Mouse (Mus musculus) megakaryocyte-erythroid progenitor cell, adult 5-6 weeks (primary cell): ENCODE measurements around the gene Dgki. TPM values are rescaled to one million over a fixed set of nuclear protein-coding genes. Genes with fewer than 3 reads are reported as not detected.

Experiments used
- ATAC-seq: replicated peaks from 2 replicates; pipeline ENCODE4 v1.8.0; 2016; ENCODE audit warnings: mild to moderate bottlenecking, inconsistent platforms; ENCODE audit not compliant: severe bottlenecking, poor library complexity, low FRiP score, low TSS enrichment
- total RNA-seq, 2 experiments: library from RNA; stranded (forward) in 1 of 2; stranded (reverse) in 1 of 2; fragments of 200-1000, 215-1000 nt in 1 of 2; fragments of >200 nt in 1 of 2; fragmentation: Nextera tagmentation in 1 of 2; gene quantifications; 2 replicates each; pipeline ENCODE4 v1.2.3; 2014 to 2017

Gene Dgki
- total RNA-seq, 2 experiments from 2014 or later, result 0.28 to 1.1 TPM

DNA sequence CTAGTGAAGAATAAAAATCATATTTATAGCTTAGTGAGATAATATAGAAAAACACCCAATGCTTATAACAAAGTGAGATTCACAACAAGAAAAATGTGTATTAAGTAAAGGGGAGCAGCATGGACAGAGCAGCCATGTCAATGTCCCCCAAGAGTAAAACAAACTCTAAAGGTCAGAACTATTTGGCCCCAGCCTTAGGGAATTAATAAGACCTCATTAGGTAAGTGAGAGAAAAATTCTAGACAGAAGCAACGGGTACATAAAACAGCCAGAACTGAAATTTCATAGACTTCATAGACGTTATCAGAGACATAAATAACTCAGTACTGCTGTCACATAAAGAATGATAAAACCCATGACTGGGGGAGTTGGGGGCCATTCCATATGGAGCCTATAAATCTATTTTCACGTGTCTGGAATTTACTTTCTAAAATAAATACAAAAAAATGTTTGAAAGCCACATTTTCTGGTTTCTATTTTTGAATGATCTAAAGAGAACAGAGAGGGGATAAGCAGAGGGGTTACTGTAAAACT is 402.3 kb downstream of the Dgki start:
- ATAC-seq, result no peak

DNA sequence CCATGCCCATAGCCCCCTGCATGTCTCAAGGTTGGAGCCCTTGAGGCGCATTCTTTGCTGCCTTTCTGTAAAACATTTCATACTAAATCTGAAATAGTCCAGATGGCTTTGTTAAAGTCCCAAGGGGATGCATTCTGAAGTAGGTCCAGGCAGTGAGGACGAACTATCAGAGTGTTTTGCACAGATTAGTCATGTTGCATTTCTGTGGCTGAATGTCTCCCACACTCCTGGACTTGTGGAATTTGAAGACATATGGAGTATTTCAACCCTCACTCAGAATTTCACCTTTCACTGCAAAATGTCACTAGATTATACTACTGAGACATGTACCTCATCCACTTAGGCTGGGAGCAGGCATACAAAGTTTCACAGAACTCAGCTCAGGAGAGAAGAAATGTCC is 403.3 kb downstream of the Dgki start:
- no peak for ATAC-seq

DNA sequence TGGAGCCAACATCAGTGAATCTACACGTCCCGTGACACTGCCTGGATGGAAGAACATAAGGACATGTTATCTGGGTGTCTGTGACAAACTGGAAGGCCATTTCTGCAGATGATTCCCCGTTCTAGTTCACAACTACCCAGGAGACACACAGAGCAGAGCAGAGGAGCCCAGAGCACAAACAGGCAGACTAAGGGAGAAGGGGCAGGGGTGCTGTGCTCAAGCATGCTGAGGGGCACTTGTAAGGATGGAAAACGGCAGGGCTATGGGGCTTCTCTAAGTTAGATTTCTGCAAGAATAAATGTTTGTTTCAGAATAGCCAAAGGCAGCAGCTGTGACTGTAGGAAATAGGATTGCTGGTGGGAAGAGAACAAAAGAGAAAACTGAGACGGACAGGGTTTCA is 408.2 kb downstream of the Dgki start:
- ATAC-seq, result no peak

DNA sequence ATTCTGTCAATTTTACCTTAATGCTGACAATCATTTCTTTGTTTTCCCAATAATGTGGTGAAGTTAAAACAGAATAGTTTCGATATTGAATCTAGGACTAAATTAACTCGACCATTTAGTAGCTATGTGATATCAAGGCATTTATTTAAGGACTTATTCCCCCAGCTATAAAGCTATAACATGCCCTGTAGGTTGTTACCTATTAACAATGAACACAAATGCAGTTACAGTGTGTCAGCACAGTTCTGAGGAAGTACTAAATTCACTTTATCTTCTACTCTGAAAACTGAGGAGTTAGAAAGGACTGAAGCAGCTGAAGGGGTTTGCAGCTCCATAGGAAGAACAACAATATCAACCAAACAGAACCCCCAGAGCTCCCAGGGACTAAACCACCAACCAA is 409.2 kb downstream of the Dgki start:
- ATAC-seq, result no peak

DNA sequence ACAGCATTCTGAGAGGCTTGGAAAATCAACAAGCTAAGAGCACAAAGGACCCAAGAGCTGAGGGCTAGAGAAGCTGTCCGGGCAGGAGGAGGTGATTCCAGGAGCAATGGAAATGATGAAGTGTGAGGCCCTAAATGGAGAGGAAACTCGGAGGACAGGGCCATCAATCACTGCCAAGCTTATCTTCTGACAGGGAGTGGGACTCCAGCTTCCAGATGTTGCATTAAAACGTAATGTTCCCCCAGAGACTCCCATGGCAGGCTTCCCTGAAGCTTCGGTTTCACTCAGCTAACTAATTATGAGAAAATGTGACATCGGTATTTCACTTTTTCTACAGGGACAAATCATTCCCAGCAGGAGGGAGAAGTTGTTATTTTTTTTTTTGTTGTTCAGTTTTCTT is 409.7 kb downstream of the Dgki start:
- ATAC-seq, result no peak

DNA sequence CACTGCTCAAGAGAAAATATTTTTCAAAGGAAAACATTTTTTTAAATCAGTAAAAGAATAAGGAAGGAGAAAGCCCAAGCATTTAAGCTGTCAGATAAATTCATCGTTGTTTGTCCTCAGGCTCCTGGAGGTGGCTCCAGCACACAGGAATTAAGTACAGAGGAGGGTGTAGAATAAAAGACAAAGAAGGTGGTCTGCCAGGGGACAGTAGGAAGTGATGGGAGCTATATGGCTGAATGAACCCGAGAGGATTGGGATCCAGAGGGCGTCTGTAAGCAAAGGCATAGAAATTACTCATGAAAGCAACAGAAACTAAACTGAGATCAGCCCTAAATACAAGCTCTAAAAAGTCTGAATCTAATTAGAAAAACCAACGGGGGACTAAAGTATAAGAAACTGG is 418.7 kb downstream of the Dgki start:
- ATAC-seq, result no peak

DNA sequence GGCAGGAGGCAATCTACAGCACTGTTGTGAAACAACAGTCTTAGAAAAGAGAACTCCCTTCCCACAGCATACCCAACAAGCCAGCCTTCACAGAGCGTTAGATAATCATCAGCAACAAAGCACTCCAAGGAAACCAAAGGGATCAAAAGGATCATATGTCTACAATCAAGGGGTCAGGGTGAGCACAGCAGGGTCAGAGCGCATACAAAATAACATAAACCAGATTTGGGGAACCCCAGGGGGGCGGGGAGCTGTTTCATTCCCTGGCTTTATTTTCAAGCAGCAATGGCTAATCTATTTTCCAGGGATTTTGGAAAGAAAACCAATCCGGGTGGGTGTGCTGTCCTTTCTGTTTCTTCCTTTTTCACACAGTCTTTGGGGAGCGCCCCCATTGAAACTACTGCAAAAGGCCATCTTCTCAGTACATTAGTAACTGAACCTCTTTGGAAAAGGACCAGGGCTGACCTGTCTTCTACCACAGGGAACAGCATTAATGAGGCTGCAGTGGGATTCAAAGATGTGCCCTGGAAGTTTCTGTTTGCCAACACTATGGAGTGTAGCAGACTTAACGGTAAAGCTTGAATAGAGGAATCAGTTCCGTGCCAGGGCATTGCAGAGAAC is 419.2 kb downstream of the Dgki start:
- ATAC-seq, result no peak

DNA sequence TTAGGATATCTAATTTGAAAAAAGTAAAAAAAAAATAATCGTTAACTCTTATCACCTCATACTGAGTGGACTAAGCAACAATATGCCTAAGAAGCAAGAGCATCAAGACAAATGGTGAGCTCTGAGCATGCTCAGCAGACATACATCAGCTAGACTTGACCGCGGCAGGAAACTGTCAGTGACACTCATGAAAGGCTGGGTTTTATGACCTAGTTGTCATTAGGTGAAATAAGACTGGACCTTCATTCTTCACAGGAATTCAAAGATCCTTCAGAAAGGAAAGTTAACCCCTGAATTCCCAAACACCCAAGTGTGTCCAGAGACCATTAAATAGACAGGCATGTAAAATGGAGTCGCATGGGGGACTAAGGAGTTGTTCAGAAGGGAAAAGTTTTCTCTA is 422.6 kb downstream of the Dgki start:
- ATAC-seq, result no peak

DNA sequence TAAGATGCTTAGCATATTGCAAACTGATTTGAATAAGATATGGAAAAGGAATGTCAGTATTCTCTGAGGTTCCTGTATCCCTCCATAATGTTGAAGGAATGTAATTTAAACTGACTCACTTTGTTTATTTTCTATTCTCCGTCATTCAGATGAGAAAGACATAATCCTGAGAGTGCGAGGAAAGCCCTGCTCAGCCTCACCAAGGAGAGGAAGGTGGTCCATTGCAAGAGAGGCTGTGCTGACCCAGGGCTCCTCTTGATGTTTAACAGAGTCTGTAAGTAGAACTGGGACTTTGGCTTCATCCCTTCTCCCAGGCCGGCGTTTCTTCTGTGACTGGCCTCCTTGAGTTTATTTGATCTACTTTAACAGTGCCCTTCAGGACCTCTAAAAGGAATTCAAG is 423.6 kb downstream of the Dgki start:
- ATAC-seq, result no peak

DNA sequence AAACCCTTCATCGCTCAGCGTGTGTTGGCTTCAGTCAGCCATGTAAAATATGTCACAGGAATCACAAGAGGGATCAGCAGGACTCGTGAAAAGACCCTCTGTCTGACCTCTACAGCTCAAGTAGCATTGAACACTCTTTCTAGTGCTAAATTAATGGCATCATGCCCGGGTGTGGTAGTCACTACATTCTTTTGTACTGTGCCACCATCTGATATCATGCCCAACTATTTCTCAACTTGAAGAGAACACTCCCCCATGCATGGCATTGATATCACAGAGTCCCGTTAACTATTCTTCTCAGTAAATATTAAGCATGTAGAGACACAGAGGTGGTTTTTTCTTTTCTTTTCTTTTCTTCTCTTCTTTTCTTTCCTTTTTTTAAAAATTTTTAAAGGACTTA is 424.1 kb downstream of the Dgki start:
- ATAC-seq, result no peak

DNA sequence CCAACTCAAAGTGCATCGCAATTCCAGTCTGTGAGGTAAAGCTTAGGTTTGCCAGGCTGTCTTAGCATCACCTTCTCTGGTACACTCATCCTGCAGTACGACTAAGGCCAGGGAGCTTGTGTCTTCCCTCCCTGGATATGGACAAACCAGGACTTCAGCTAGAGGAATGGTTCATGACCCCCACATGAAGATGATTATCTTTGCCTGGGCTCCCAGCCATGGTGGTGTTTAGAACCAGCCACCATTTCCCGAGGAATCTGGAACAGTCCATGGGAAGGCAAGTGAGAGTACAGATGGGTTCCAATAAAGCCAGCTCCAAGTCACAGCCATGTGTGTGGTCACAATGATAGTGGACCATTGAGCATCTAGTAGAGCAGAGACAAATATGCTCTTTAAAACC is 427.1 kb downstream of the Dgki start:
- ATAC-seq, result no peak

DNA sequence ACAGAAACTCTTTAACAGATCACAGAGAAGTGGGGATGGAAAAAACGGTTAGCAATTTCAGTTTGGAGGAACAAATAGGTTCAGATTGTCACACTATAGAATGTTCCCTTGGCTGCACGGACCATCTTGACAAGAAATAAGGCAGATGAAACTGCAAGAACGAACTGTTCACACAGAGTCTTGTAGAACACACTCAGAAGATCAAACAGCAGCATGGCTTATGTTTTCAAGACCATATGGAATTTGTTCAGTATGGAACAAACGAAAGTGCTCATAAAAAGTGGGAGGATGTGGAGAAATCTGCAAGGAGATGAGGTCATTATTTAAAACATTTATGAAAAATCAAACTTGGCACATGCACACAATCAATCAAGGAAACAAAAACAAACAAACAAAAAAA is 431.8 kb downstream of the Dgki start:
- no peak for ATAC-seq

DNA sequence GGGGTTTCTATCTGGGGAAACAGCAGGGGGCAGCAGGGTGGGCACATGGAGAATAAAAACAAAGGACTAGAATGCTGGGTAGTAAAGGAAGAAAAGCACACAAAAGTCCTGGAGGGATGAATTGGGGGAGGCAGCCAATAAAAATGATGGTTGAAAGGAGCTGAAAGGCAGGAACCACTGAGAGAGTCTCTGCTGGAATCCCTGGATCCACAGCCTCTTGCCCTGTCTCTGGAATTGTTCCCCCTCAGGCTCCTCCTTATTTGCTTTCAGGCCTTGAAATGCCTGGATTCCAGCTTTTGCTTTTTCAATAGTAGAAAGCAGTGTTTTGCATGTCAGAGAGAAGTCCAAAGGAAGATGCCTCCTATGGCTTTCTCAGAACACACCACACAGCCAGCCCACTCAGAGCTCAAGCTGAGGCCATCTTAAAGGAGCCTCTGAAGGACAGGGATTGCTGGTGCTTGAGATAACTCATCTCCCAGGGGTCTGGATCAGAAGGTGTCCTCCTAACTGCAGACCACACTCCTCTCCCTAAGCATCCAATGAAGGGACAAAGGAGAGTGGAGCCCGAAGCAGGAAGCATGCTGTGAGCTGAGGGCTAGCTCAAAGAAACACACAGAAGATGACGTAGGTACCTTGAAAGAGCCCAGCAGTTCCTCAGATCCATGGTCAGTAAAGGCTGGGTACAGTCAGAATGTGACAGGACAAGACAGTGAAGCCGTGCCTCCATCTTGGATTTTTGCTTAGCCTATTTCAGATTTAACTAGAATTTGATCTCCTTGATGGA is 441.5 kb downstream of the Dgki start:
- no peak for ATAC-seq

DNA sequence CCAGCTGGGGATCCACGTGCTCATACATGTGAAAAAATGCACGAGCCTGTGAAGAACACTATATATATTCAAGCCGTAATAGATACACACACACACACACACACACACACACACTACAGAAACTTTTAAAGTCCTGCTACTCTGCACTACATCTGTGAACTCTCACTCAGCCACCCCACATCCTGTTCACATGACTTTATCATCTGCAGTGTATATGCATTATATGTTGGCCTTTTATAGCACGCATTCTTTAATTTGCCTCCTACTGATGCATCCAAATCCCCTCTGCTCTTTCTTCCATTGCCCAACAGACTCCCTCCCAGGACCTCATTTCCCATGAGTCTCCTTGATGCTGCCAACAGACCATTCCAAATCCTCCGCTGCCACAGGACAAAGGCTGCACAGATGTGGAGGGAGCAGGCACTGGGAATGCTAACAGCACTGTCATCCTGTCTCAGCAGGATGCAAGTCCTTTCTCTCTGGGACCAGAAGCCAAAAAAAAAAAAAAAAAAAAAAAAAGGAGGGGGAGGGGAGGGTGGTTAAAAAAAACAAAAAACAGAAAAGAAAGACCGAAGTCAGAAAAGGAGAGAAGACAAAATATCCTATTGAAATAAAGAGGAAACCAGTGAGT is 442.2 kb downstream of the Dgki start:
- no peak for ATAC-seq

DNA sequence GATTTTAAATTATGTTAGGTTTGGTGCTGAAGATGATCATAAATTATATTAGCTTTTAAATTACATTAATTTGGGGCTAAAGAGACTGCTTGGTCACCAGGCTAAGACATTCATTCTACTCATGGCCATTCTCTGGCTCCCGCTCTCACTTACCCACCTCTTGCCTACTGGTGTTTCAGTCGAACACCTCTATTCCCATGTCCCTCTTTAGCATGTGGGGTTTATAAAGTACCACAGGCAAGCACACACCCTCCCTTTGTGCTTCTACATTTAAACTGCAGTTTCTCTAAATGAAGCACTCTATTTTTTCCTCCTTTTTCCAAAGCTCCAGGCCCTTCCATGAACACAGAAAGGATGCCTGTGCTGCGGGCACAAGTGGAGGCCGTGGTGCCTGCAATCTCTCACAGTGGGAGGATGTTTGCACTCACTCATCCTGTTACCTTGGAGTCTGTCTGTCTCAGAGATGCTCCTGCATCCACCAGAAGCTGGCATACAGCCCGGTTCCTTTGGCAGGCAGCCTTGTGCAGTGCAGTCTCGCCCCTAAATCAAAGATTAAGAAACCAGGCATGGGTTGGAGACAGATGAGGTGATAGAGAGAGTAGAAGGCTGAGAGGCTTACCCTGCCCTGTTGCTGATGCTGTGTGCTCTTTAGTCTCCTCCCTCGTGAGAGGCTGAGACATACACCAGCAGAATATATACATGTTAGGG is 449.4 kb downstream of the Dgki start:
- no peak for ATAC-seq

DNA sequence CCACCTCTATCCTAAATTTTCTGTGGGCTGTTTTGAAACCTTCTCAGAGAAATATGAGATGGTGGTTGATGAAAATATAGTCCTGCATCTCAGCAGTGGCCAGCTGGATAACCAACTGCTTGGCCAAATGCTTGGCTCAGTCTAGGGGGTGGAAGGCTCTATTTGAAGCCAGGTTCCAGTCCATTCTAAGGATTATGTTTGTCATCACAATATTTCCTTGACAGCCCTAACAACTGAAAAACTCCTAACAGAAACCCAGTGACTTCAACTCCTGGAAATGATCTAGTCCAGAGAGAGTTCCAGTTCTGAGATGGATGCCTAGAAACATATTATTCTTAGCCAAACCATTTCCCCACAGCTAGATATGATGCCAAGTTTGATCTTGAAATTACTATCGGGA is 454.7 kb downstream of the Dgki start:
- ATAC-seq, result no peak

DNA sequence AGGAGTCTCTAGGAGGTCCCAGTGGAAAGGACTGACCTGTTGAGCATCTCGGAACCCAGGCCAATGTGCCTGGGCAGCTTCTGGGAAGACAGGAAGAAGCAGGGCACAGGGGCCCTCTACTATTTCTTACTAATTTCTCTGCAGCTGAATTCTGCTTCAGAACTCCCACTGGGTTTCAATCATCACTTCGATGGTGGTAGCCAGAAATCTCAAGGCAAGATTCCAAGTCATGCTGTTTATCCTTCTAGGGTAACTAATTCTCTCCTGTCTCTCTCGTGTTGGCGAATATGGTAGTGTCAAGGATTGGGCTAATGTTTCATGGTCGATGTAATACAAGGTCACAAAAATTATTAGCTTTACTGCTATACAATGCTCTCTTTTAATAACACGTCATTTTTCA is 455.7 kb downstream of the Dgki start:
- no peak for ATAC-seq

DNA sequence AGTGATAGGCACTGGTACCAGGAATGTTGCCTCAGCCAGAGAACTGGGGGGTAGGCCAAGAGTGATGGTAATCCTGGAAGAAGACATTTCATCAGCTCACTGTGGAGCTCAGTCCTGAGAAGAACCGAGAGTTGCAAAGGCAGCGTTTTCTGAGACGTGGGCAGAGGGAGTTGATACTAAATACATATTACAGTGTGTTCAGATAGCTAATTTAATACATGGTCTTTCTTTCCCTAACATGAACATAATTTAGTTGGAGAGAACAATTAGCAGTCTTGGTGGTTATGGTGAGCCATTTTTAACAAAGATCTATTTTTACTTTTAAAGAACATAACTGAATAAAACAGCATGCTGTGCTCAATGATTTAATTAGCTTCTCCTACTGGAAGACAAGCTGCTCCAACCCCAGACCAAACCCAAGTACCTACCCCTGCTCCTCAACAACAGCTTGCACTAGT is 456.9 kb downstream of the Dgki start:
- no peak for ATAC-seq

DNA sequence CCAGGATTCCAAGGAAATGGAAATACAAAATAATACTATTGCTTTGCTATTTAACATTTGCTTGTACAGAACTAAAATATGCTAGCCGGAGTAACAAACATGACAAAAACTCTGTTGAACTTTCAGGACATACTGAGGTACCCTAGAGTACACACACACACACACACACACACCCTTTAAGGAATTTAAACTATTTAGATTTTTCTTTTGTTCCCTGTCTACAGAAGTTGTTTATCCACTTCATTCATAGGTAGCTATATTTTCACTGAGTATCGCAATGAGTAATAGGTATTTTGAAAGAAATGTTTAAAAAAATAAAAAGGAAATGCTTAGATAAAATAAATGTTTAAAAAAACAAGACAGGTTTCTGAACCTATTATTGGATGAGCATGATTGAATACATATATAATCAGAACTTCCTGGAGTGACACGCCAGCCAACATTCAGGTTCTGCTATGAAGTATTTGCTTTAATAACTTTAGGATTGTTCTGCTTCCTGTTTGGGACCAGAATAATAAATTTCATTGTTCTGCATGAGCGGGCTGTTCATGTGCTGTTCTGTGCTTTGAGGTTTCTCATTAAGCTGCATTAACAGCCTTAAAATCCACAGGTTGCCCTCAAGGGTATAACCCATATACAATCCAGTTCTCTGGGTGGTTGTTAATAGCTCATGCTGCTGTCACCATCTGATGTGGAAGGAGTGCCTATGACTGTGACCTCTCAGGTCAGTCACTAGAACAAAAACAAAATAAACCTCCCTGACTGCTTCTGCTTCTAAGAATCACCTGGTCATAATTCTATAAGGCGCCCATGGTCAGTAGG is 457.7 kb downstream of the Dgki start:
- no peak for ATAC-seq
